Mouse (Mus musculus) forebrain, postnatal 0 days (tissue): ENCODE data around the gene Heatr5a. TPM values are rescaled to one million over a fixed set of nuclear protein-coding genes. Genes with fewer than 3 reads are reported as not detected.
A peak's percentile ranks its signal among the peaks of the same experiment; 100 is the strongest.

Experiments
- ATAC-seq: fragments of 200-750 bp; cut with Nextera tagmentation; 2 replicates; pipeline ENCODE4 v1.8.0; 2017; ENCODE audit warnings: mild to moderate bottlenecking, moderate library complexity
- DNase-seq: peaks from one replicate; pipeline ENCODE4 v3.0.0-alpha.2; 2015
- H3K27ac ChIP-seq: fragments of 300-500 bp; sonication (generic); 2 replicates; pipeline ENCODE4 v1.5.1; 2014; ENCODE audit warnings: low read depth, mild to moderate bottlenecking, antibody characterized with exemption, low read length, moderate library complexity, mixed read lengths
- H3K27me3 ChIP-seq: fragments of 300-500 bp; sonication (generic); 2 replicates; pipeline ENCODE4 v1.6.1; 2014; ENCODE audit warnings: mild to moderate bottlenecking, low read length, mixed read lengths; ENCODE audit not compliant: insufficient read depth
- H3K36me3 ChIP-seq: fragments of 300-500 bp; sonication (generic); 2 replicates; pipeline ENCODE4 v1.6.1; 2014; ENCODE audit warnings: mild to moderate bottlenecking, moderate library complexity; ENCODE audit not compliant: insufficient read depth
- H3K4me1 ChIP-seq: fragments of 300-500 bp; sonication (generic); 2 replicates; pipeline ENCODE4 v1.6.1; 2014; ENCODE audit warnings: antibody characterized with exemption; ENCODE audit not compliant: insufficient read depth
- H3K4me2 ChIP-seq: fragments of 300-500 bp; sonication (generic); 2 replicates; pipeline ENCODE4 v1.6.1; 2014; ENCODE audit warnings: low read depth, mild to moderate bottlenecking, moderate library complexity
- H3K4me3 ChIP-seq: fragments of 300-500 bp; sonication (generic); 2 replicates; pipeline ENCODE4 v1.5.1; 2014; ENCODE audit warnings: low read depth, low read length, mixed read lengths
- H3K9ac ChIP-seq: fragments of 300-500 bp; sonication (generic); 2 replicates; pipeline ENCODE4 v1.6.1; 2014; ENCODE audit warnings: mild to moderate bottlenecking
- H3K9me3 ChIP-seq: fragments of 300-500 bp; sonication (generic); 2 replicates; pipeline ENCODE4 v1.6.1; 2016; ENCODE audit warnings: low read length
- CTCF ChIP-seq: sonication (generic); IDR thresholded peaks from 2 replicates; pipeline ENCODE4 v1.5.1; 2016; ENCODE audit warnings: antibody characterized with exemption, control low read depth, low read depth
- WGBS: fragments of 180-500 bp; shearing (Covaris S2); extraction: QIAGEN DNeasy Blood & Tissue Kit; methylation state at CpG from one replicate; pipeline ENCODE4 v1.1.7; 2014; 5-methylcytosine and 5-hydroxymethylcytosine counted together
- polyA plus RNA-seq: library from polyadenylated mRNA; unstranded; fragments of >200 nt; fragmentation: Nextera tagmentation; extraction: Ambion mirVana; gene quantifications from 2 replicates; pipeline ENCODE4 v1.2.1, GENCODE M21; 2015
- total RNA-seq: library from RNA; depleted of rRNA; stranded (reverse); fragments of >200 nt; gene quantifications from 2 replicates; pipeline ENCODE4 v1.2.3, GENCODE M21; 2014

Heatr5a gene
- total and polyA plus RNA-seq, 2 experiments from 2014 or later = 2.0 to 15.0 TPM

DNA sequence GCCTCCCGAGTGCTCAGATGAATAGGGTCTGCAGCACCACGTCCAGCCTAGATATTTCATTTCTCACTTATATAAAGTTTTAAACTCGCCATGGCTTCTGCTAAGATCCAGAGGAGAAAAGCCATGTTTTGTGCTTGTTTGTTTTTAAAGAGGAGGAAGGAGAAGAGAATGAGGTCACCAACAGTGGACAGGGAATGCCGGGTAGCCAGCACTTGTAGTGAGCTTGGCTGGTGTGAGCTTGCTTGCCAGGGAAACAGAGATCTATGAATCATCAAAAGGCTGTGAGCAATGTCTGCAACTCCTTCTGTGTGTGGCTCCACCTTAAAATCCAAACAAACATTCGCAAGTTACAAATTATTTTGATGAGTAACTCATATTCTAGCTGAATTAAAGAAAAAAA is 17.4 kb upstream of the Heatr5a start:
- H3K4me1 ChIP-seq = no peaks in the 10 kb centered on the region
- WGBS = 91% methylated on average over 5 of the region's 5 CpGs
- no peak overlapping the region for H3K9ac ChIP-seq
- no peak overlapping the region for H3K27ac ChIP-seq
- TF ChIP-seq CTCF = no peak
- DNase-seq (no peak), ATAC-seq (no peak)
- no peaks in the 10 kb centered on the region for H3K9me3 ChIP-seq
- H3K27me3 ChIP-seq = no peaks in the 10 kb centered on the region
- H3K36me3 ChIP-seq = no peaks in the 10 kb centered on the region
- H3K4me3 ChIP-seq = no peak overlapping the region
- H3K4me2 ChIP-seq = no peak overlapping the region

DNA sequence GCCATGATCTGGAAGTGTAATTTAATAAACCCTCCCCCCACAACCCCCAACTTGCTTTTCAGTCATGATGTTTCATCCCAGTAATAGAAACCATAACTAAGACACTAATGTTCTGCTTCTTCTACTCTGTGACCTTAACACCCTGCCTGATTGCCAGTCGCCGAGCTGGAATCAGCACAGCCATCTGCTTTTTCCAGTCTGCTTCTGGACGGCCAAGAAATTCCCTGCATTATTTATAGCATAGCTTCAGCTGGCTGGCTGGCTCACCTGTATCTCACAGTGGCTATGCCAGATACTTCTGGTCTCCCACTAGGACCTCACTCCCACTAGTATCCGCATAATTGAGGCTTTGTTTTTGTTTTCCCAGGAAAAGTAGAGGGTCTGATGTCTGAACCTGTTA is 14.7 kb upstream of the Heatr5a start:
- no peak for ATAC-seq
- H3K4me2 ChIP-seq = no peak overlapping the region

DNA sequence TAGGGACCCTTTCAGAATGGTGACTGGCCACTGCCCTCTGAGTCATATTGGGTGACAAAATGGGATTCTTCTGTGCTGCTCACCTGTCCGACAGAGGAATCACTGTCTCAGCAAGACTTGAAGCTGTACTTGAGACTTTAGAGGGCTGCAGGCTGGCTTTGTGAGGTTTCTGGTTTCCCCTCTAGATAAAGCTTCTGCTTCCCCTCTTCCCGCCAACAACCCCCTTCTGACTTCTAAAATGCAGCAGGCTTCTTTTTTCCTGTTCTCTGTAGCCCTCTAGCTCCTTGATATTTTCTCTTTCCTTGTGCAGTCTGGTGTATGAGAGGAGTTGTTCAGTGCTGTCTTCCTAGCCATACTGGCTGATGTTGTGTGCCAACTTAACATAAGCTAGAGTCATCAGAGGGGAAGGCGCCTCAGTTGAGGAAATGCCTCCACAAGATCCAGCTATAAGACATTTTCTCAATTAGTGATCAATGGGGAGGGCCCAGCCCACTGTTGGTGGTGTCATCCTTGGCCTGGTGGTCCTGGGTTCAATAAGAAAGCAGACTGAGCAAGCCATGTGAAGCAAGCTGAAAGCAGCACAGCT is 14.1 kb upstream of the Heatr5a start:
- TF ChIP-seq CTCF = no peak
- 88% methylated on average over 3 of the region's 3 CpGs for WGBS
- Histone ChIP-seq H3K36me3 (no peaks in the 10 kb centered on the region), H3K27ac (no peak overlapping the region), H3K4me3 (no peak overlapping the region), H3K4me2 (no peak overlapping the region), H3K4me1 (no peaks in the 10 kb centered on the region), H3K9me3 (no peaks in the 10 kb centered on the region), H3K9ac (no peak overlapping the region), H3K27me3 (no peaks in the 10 kb centered on the region)
- no peak for DNase-seq
- ATAC-seq = peak; percentile 59

More for the DNA sequence above, 14.7 kb upstream of the Heatr5a start:
- no peaks in the 10 kb centered on the region for H3K4me1 ChIP-seq
- H3K27ac ChIP-seq = no peak overlapping the region
- no peaks in the 10 kb centered on the region for H3K9me3 ChIP-seq
- no peak for TF ChIP-seq CTCF
- no peaks in the 10 kb centered on the region for H3K36me3 ChIP-seq
- DNase-seq = no peak
- 69% methylated on average over 4 of the region's 4 CpGs for WGBS
- H3K4me3 ChIP-seq = no peak overlapping the region
- no peak overlapping the region for H3K9ac ChIP-seq
- no peaks in the 10 kb centered on the region for H3K27me3 ChIP-seq

DNA sequence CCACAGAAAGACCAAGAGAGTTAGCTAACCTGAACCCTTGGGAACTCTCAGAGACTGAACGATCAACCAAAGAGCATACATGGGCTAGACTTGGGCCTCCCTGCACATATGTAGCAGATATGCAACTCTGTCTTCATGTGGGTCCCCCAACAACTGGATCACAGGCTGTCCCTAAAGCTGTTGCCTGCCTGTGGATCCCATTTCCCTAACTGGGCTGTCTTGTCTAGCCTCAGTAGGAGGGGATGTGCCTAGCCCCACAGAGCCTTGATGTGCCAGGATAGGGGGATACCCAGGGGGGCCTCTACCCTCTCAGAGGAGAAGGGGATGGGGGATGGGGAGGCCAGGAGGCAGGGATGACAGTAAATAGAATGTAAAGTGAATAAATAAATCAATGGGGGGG is 12.5 kb upstream of the Heatr5a start:
- H3K4me3 ChIP-seq = no peak overlapping the region
- H3K27ac ChIP-seq = no peak overlapping the region
- WGBS = 89% methylated on average over 1 of the region's 1 CpGs
- H3K4me2 ChIP-seq = no peak overlapping the region
- no peaks in the 10 kb centered on the region for H3K9me3 ChIP-seq
- no peaks in the 10 kb centered on the region for H3K4me1 ChIP-seq
- no peaks in the 10 kb centered on the region for H3K36me3 ChIP-seq
- H3K27me3 ChIP-seq = no peaks in the 10 kb centered on the region
- no peak for TF ChIP-seq CTCF
- DNase-seq (no peak), ATAC-seq (no peak)
- no peak overlapping the region for H3K9ac ChIP-seq

DNA sequence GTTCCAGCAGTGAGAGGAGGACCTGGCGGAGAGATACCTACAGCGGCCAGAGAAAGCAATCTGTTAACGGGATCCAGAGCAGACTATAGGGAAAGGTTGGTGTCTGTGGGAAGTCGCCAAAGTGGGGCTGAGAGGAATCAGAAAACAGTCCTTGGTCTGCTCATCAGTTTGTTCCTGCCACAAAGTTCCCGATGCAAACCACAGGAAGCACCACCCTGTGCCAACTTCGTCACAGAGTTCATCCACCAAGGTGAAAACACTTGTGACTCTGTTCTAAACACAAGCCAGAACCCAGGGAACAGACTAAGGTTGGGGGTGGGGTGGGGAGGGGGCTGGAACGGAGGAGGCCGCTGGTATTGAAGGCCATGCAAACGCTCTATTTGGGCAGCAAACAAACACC is 5.4 kb upstream of the Heatr5a start:
- Histone ChIP-seq H3K4me2 (no peak overlapping the region), H3K9me3 (no peaks in the 10 kb centered on the region), H3K27me3 (no peaks in the 10 kb centered on the region), H3K4me1 (no peaks in the 10 kb centered on the region), H3K27ac (no peak overlapping the region), H3K4me3 (no peak overlapping the region), H3K36me3 (no peaks in the 10 kb centered on the region), H3K9ac (no peak overlapping the region)
- DNase-seq = no peak
- TF ChIP-seq CTCF = no peak
- ATAC-seq = no peak
- WGBS = 77% methylated on average over 9 of the region's 9 CpGs

DNA sequence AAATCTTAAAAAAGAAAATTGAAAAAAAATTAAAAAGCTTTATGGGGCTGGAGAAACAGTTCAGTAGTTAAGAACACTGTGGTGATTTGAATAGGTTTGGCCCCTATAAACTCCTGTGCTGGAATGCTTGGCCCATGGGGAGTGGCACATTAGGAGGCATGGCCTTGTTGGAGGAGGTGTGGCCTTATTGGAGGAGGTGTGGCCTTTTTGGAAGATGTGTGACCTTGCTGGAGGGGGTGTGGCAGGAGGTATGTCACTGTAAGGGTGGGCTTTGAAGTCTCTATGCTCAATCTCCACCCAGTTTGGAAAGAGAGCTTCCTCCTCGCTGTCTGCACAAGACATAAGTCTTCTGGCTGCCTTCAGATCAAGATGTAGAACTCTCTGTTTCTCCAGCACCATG is 3.3 kb upstream of the Heatr5a start:
- Histone ChIP-seq H3K9ac (no peak overlapping the region), H3K36me3 (no peaks in the 10 kb centered on the region), H3K4me2 (no peak overlapping the region), H3K27ac (no peak overlapping the region), H3K4me3 (no peak overlapping the region), H3K27me3 (no peaks in the 10 kb centered on the region), H3K4me1 (no peaks in the 10 kb centered on the region; the same call in 1 of the 2 replicates), H3K9me3 (no peaks in the 10 kb centered on the region)
- DNase-seq (no peak), ATAC-seq (no peak)
- no peak; the same call in 1 of the 2 replicates for TF ChIP-seq CTCF
- WGBS = 92% methylated on average over 1 of the region's 1 CpGs

DNA sequence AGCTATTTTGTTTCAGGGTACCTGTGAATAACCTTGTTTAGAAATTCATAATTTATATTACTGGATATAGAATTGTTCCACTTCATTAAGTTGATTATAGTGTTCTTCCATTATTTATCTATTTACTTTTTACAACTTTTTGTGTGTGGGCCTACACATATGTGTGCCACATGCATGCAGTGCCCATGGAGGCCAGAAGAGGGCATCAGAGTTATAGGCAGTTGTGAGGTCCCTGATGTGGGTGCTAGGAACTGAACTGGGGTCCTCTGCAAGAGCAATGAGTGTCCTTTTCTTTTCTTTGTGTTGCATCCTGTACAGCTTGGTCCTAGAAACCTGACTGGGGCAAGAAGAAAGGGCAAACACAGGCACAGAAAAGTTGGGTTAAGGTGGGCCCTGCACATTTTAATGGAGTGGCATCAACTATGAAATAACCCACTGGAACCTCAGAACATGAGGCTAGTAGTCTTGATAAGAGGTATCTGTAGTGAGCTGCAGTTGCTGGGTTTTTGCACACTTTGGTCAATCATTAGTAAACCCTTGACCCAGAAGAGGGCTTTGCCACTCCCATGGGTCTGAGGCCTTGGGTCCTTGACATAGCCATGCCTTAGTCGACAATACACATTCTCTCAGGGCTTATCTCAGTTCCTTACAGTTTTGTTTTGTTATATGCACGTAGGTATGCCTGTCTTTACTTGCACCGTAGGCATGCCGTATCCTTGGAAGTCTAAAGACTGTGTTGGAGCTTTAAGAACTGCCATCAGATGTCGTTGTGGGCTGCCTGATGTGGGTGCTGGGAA is 1.3 kb upstream of the Heatr5a start:
- TF ChIP-seq CTCF = peak; percentile 39
- H3K4me2 ChIP-seq = no peak overlapping the region
- H3K36me3 ChIP-seq = no peaks in the 10 kb centered on the region
- no peak overlapping the region for H3K27ac ChIP-seq
- H3K9me3 ChIP-seq = no peaks in the 10 kb centered on the region
- no peaks in the 10 kb centered on the region for H3K27me3 ChIP-seq
- DNase-seq (no peak), ATAC-seq (no peak)
- no peak overlapping the region for H3K9ac ChIP-seq
- no peak overlapping the region for H3K4me3 ChIP-seq
- WGBS = 94% methylated on average over 5 of the region's 5 CpGs
- no peaks in the 10 kb centered on the region; the same call in 1 of the 2 replicates for H3K4me1 ChIP-seq
